ENCODE assay signal across 8 mouse cellular contexts in the genomic region with DNA sequence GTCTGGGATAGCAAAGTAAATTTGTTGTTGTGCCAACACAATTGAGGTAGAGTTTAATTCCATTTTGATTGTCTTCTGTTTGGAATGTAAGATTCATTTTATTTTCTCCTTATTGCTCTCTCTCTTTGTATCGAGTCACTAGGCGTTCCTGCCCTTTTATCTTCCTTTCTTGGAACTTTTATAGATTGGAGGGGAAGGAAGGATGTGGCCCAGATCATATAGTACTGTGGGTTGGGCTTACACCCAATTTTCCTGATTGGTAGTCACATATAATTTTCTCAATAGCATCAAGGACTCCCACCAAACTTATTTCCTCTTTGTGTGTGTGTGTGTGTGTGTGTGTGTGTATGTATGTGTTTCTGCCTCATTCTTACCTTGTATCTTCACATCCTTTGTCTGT. TPM values are rescaled to one million over a fixed set of nuclear protein-coding genes. Genes with fewer than 3 reads are reported as not detected.
DNase-seq lines count a peak whose midpoint lies in the region; ATAC-seq and TF ChIP-seq lines count a peak whose summit lies in the region.

No protein-coding gene starts in this region.

- H3K27me3 ChIP-seq in forebrain, embryonic 11.5 days (ENCODE audit: control insufficient read depth, insufficient read depth, low read length): no peaks in the 10 kb centered on the region
- no peaks in the 10 kb centered on the region for H3K27me3 ChIP-seq in liver, embryonic 12.5 days (replicated peaks)

- ATAC-seq in forebrain, embryonic 11.5 days (replicated peaks; ENCODE audit: low FRiP score): no peak
- ATAC-seq in liver, embryonic 12.5 days: peak; percentile 51

- DNase-seq in gastrocnemius, adult 2 months: no peak
- DNase-seq in gastrocnemius, postnatal 36 days: no peak
- peak; percentile 57 for DNase-seq in 416B (ENCODE audit: low read depth)
- no peak for DNase-seq in forebrain, embryonic 11.5 days (ENCODE audit: low spot score)
- DNase-seq in right cerebral cortex, postnatal 4 days: no peak
- no peak for DNase-seq in gastrocnemius, postnatal 14 days
- DNase-seq in left cerebral cortex, postnatal 10 days (ENCODE audit: extremely low spot score in 1 of 2, low spot score in 2 of 2): no peak

- peak overlapping the region; percentile 92 for H3K4me3 ChIP-seq in gastrocnemius, adult 2 months
- peak overlapping the region; percentile 89 for H3K4me3 ChIP-seq in forebrain, embryonic 11.5 days (ENCODE audit: low read depth, low read length)
- peak overlapping the region; percentile 91 for H3K4me3 ChIP-seq in liver, embryonic 12.5 days

- peak overlapping the region; percentile 88 for H3K9ac ChIP-seq in forebrain, embryonic 11.5 days (ENCODE audit: low read length)
- H3K9ac ChIP-seq in liver, embryonic 12.5 days: peak overlapping the region; percentile 92

- intact Hi-C loops in gastrocnemius, adult 2 months (cut with DNase I): no loop called here
- intact Hi-C loops in gastrocnemius, postnatal 36 days (cut with DNase I): no loop called here
- intact Hi-C loops in gastrocnemius, postnatal 14 days (cut with DNase I; ENCODE audit: low total_unique reads): no loop called here
- intact Hi-C loops in left cerebral cortex, postnatal 10 days (cut with DNase I): no loop called here

- WGBS in forebrain, embryonic 11.5 days: 13% methylated on average over 2 of the region's 2 CpGs
- 0% methylated on average over 2 of the region's 2 CpGs for WGBS in liver, embryonic 12.5 days (ENCODE audit: insufficient replicate concordance)

- no peaks in the 10 kb centered on the region for H3K9me3 ChIP-seq in forebrain, embryonic 11.5 days (ENCODE audit: control insufficient read depth, low read length)
- H3K9me3 ChIP-seq in liver, embryonic 12.5 days (replicated peaks): no peaks in the 10 kb centered on the region

- no peaks in the 10 kb centered on the region; the same call in 1 of the 2 replicates for H3K36me3 ChIP-seq in forebrain, embryonic 11.5 days (ENCODE audit: control insufficient read depth, insufficient read depth, low read length)
- peaks cover 47% of the 10 kb centered on the region for H3K36me3 ChIP-seq in liver, embryonic 12.5 days

- no peak for TF ChIP-seq CTCF in gastrocnemius, adult 2 months (IDR thresholded peaks at IDR 0.05)

- H3K4me2 ChIP-seq in forebrain, embryonic 11.5 days (ENCODE audit: low read depth, low read length, severe bottlenecking): peak overlapping the region; percentile 55
- H3K4me2 ChIP-seq in liver, embryonic 12.5 days: peak overlapping the region; percentile 88

- no peak overlapping the region for H3K27ac ChIP-seq in gastrocnemius, adult 2 months
- H3K27ac ChIP-seq in forebrain, embryonic 11.5 days (ENCODE audit: low read depth, low read length): no peak overlapping the region
- peak overlapping the region; percentile 95 for H3K27ac ChIP-seq in liver, embryonic 12.5 days

- peaks cover 9% of the 10 kb centered on the region; the same call in 1 of the 2 replicates for H3K4me1 ChIP-seq in forebrain, embryonic 11.5 days (replicated peaks; ENCODE audit: control insufficient read depth, insufficient read depth, low read length)
- H3K4me1 ChIP-seq in liver, embryonic 12.5 days: peaks cover 29% of the 10 kb centered on the region

RNA-seq across cellular contexts. Expression of a gene that starts 0.7 kb away (rescaled TPM):
- total RNA-seq in gastrocnemius, adult 2 months (2021): 1 to 10 TPM; 1.1 to 1.7 TPM
- 1 to 10 TPM; 1.4 to 1.9 TPM for total RNA-seq in gastrocnemius, postnatal 36 days (2021)
- 168 and 185 TPM in 2 replicates for polyA plus RNA-seq in forebrain, embryonic 11.5 days (2014; fragmentation: Nextera tagmentation; extraction: Ambion mirVana)
- polyA plus RNA-seq in liver, embryonic 12.5 days (2016; fragmentation: Nextera tagmentation; extraction: Ambion mirVana): 88.0 and 89.9 TPM in 2 replicates
- 1 to 10 TPM; 4.1 to 4.7 TPM for total RNA-seq in gastrocnemius, postnatal 14 days (2021)
- 1 to 10 TPM; 4.3 to 5.0 TPM for total RNA-seq in left cerebral cortex, postnatal 10 days (2021)

RNA-seq across cellular contexts. Expression of a gene that starts 16.9 kb away (rescaled TPM):
- total RNA-seq in gastrocnemius, adult 2 months (2021): 10 to 100 TPM; 15.7 to 40.3 TPM
- total RNA-seq in gastrocnemius, postnatal 36 days (2021): 10 to 100 TPM; 15.4 to 17.6 TPM
- 135 and 140 TPM in 2 replicates for polyA plus RNA-seq in forebrain, embryonic 11.5 days (2014; fragmentation: Nextera tagmentation; extraction: Ambion mirVana)
- 127 and 137 TPM in 2 replicates for polyA plus RNA-seq in liver, embryonic 12.5 days (2016; fragmentation: Nextera tagmentation; extraction: Ambion mirVana)
- total RNA-seq in gastrocnemius, postnatal 14 days (2021): 10 to 100 TPM; 14.4 to 28.6 TPM
- 100 to 1,000 TPM; 118 to 123 TPM for total RNA-seq in left cerebral cortex, postnatal 10 days (2021)
